In the genomic region with DNA sequence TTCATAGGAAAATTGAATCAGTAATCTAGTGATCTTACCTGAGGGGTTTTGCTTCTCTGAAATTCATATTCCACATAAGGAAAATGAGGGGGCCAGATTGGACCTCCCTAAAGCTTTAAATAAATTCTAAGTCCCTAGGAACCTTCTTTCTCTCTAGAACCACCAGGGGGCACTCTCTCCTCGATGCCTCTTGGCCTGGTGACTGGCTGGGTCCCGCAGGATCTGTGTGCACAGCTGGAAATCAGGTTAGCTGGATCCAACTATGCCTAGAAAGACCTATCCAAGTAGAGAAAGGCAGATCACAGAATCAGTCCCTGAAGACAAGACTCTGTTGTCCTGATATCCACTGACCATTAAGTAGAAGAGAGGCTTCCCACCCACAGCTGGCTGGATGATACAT, we compare ENCODE assay signal across 9 mouse cellular contexts. TPM values are rescaled to one million over a fixed set of nuclear protein-coding genes. Genes with fewer than 3 reads are reported as not detected.
A peak's percentile ranks its signal among the peaks of the same experiment; 100 is the strongest.
DNase-seq lines count a peak whose midpoint lies in the region; ATAC-seq and TF ChIP-seq lines count a peak whose summit lies in the region.
"Had no signal": no experiment of that assay in that cellular context is flagged by ENCODE, and none has a peak within 500 bp of the region (broad histone marks: within the 10 kb centered on the region; RNA-seq: fewer than 3 reads in every experiment).

No protein-coding gene starts in this region.

- in situ Hi-C loops in CH12.LX (cut with MboI; ENCODE audit: low pct_ligation_motif_present, low pct_unique_long_range_greater_than_20kb, low sequenced_read_pairs): loop anchor here (10.0 to 25.0 kb wide), 3 partner anchors 185 to 502 kb away; partner anchors contain the start of gene Slc36a1

- no peak overlapping the region for H3K9ac ChIP-seq in CH12.LX (ENCODE audit: insufficient read depth, low read depth)
- no peak overlapping the region for H3K9ac ChIP-seq in lung, postnatal 0 days (replicated peaks; ENCODE audit: low read depth)
- H3K9ac ChIP-seq: midbrain, embryonic 12.5 days had no signal

- TF ChIP-seq CTCF in CH12.LX (conservative IDR thresholded peaks at IDR 0.05 in 1 of 2, IDR thresholded peaks at IDR 0.05 in 1 of 2; ENCODE audit: low read depth in 2 of 2, low read length in 2 of 2): peak; percentile 65 to 86; a peak in 3 of 4 replicates
- peak; percentile 91 for TF ChIP-seq CTCF in lung, postnatal 0 days (IDR thresholded peaks at IDR 0.05)
- TF ChIP-seq CTCF in testis, adult 2 months (IDR thresholded peaks at IDR 0.05; ENCODE audit: control insufficient read depth, insufficient read depth, insufficient replicate concordance, low read depth, low read length): peak; percentile 66; the same call in 1 of the 2 replicates

- H3K9me3 ChIP-seq in CH12.LX (replicated peaks; ENCODE audit: low read length): peaks cover 7% of the 10 kb centered on the region
- no peaks in the 10 kb centered on the region for H3K9me3 ChIP-seq in lung, postnatal 0 days (ENCODE audit: low read length)
- H3K9me3 ChIP-seq: midbrain, embryonic 12.5 days had no signal

- dilution Hi-C loops in CH12.LX (cut with MboI; ENCODE audit: extremely low pct_ligation_motif_present, extremely low pct_unique_long_range_greater_than_20kb, low sequenced_read_pairs): no loop called here

- H3K27ac ChIP-seq in CH12.LX (ENCODE audit: insufficient read depth, low read depth): no peak overlapping the region
- H3K27ac ChIP-seq in lung, postnatal 0 days (ENCODE audit: low read length): no peak overlapping the region
- H3K27ac ChIP-seq in testis, adult 2 months (ENCODE audit: control insufficient read depth, insufficient read depth, low read depth, low read length): no peak overlapping the region
- H3K27ac ChIP-seq: midbrain, embryonic 12.5 days had no signal

- no peak overlapping the region for H3K4me3 ChIP-seq in CH12.LX (replicated peaks in 1 of 3; ENCODE audit: low read depth in 2 of 3, low read length in 2 of 3, poor library complexity in 1 of 3)
- no peak overlapping the region for H3K4me3 ChIP-seq in lung, postnatal 0 days (ENCODE audit: low read depth, low read length)
- no peak overlapping the region for H3K4me3 ChIP-seq in testis, adult 2 months (ENCODE audit: control insufficient read depth, low read depth, low read length)
- H3K4me3 ChIP-seq: midbrain, embryonic 12.5 days had no signal

- H3K79me2 ChIP-seq in CH12.LX (replicated peaks; ENCODE audit: control insufficient read depth, extremely low read depth, insufficient read depth, poor library complexity, severe bottlenecking): no peaks in the 10 kb centered on the region

- peaks cover 19% of the 10 kb centered on the region for H3K27me3 ChIP-seq in CH12.LX (replicated peaks)
- no peaks in the 10 kb centered on the region for H3K27me3 ChIP-seq in lung, postnatal 0 days (replicated peaks; ENCODE audit: insufficient read depth, low read length)
- no peaks in the 10 kb centered on the region for H3K27me3 ChIP-seq in testis, adult 2 months (ENCODE audit: control insufficient read depth, insufficient read depth, low read length)
- H3K27me3 ChIP-seq: midbrain, embryonic 12.5 days had no signal

- TF ChIP-seq RAD21 in CH12.LX (IDR thresholded peaks at IDR 0.05; ENCODE audit: low read depth, low read length): peak; percentile 74

- no peak overlapping the region for H3K4me2 ChIP-seq in CH12.LX (ENCODE audit: insufficient read depth, low read depth, poor library complexity, severe bottlenecking)
- no peak overlapping the region for H3K4me2 ChIP-seq in lung, postnatal 0 days (replicated peaks; ENCODE audit: low read depth, low read length)
- H3K4me2 ChIP-seq: midbrain, embryonic 12.5 days had no signal

- intact Hi-C loops in heart, postnatal 25 days (cut with DNase I): loop anchor here (1.0 to 5.0 kb wide), 2 partner anchors 57 to 127 kb away; no protein-coding TSS in a partner anchor

- ATAC-seq in lung, postnatal 0 days: peak; percentile 43

- no peak for TF ChIP-seq POLR2A in CH12.LX (IDR thresholded peaks at IDR 0.05; ENCODE audit: low read depth, low read length)
- no peak for TF ChIP-seq POLR2A in testis, adult 2 months (IDR thresholded peaks at IDR 0.05; ENCODE audit: control insufficient read depth, low read depth, low read length)

- peak; percentile 96 for DNase-seq in heart, adult 11 months
- no peak for DNase-seq in heart, postnatal 25 days (ENCODE audit: low spot score)
- peak; percentile 69 for DNase-seq in CH12.LX (ENCODE audit: extremely low read depth)
- DNase-seq in c-Kit-positive CD71-negative TER-119-negative erythroid progenitor cells, embryonic 14.5 days (ENCODE audit: low read depth): peak; percentile 60
- DNase-seq in gastrocnemius, adult 8-10 months (ENCODE audit: low spot score in 2 of 2): peak; percentile 50 to 58
- peak; percentile 77 to 82 for DNase-seq in kidney, postnatal 36 days
- DNase-seq in lung, postnatal 0 days (ENCODE audit: low spot score): peak; percentile 92

- WGBS in lung, postnatal 0 days: 0% methylated on average over 2 of the region's 2 CpGs

- TF ChIP-seq EP300 in CH12.LX (IDR thresholded peaks at IDR 0.05; ENCODE audit: low read length): no peak
- no peak for TF ChIP-seq EP300 in lung, postnatal 0 days (IDR thresholded peaks at IDR 0.05)

- peaks cover 0 to 6% of the 10 kb centered on the region in 2 experiments; a peak in 2 of 4 replicates for H3K4me1 ChIP-seq in CH12.LX (ENCODE audit: control insufficient read depth in 1 of 2, insufficient read depth in 2 of 2)
- no peaks in the 10 kb centered on the region for H3K4me1 ChIP-seq in lung, postnatal 0 days (ENCODE audit: insufficient read depth, low read depth, low read length)
- H3K4me1 ChIP-seq in testis, adult 2 months (ENCODE audit: control insufficient read depth, insufficient read depth, low read length): peaks cover 11% of the 10 kb centered on the region
- H3K4me1 ChIP-seq: midbrain, embryonic 12.5 days had no signal

- no peaks in the 10 kb centered on the region for H3K36me3 ChIP-seq in CH12.LX (replicated peaks in 1 of 2; ENCODE audit: control insufficient read depth in 1 of 2, insufficient read depth in 1 of 2, low read length in 1 of 2)
- peaks cover 6% of the 10 kb centered on the region; the same call in 1 of the 2 replicates for H3K36me3 ChIP-seq in lung, postnatal 0 days (ENCODE audit: insufficient read depth, low read length)
- H3K36me3 ChIP-seq in testis, adult 2 months (ENCODE audit: control insufficient read depth, insufficient read depth, low read length): no peaks in the 10 kb centered on the region
- H3K36me3 ChIP-seq: midbrain, embryonic 12.5 days had no signal

TF ChIP-seq in CH12.LX, 34 proteins besides CTCF, POLR2A, EP300 and RAD21 (continues in another document):
- TF ChIP-seq USF2 (conservative IDR thresholded peaks at IDR 0.05; ENCODE audit: low read depth, low read length): no peak
- TF ChIP-seq ZKSCAN1 (IDR thresholded peaks at IDR 0.05; ENCODE audit: borderline replicate concordance, low read depth, low read length): no peak
- TF ChIP-seq JUN (IDR thresholded peaks at IDR 0.05; ENCODE audit: insufficient read depth, low read depth, low read length): no peak
- no peak for TF ChIP-seq CHD1 (IDR thresholded peaks at IDR 0.05; ENCODE audit: low read depth, low read length)
- TF ChIP-seq RCOR1 (conservative IDR thresholded peaks at IDR 0.05; ENCODE audit: low read depth, low read length): no peak
- no peak for TF ChIP-seq BHLHE40 (IDR thresholded peaks at IDR 0.05; ENCODE audit: low read depth, low read length)
- TF ChIP-seq PAX5 (IDR thresholded peaks at IDR 0.05; ENCODE audit: low read length): no peak
- no peak for TF ChIP-seq TBP (conservative IDR thresholded peaks at IDR 0.05; ENCODE audit: low read depth, low read length)
- TF ChIP-seq HCFC1 (IDR thresholded peaks at IDR 0.05; ENCODE audit: low read depth, low read length): no peak
- peak; percentile 90 for TF ChIP-seq SMC3 (IDR thresholded peaks at IDR 0.05; ENCODE audit: low read depth, low read length)
- TF ChIP-seq USF1 (IDR thresholded peaks at IDR 0.05; ENCODE audit: low read depth, low read length): no peak
- no peak for TF ChIP-seq E2F4 (IDR thresholded peaks at IDR 0.05; ENCODE audit: insufficient replicate concordance, low read depth, low read length)
- TF ChIP-seq CHD2 (IDR thresholded peaks at IDR 0.05; ENCODE audit: low read length): no peak
- no peak for TF ChIP-seq MAX (IDR thresholded peaks at IDR 0.05; ENCODE audit: low read length)
- TF ChIP-seq SIN3A (IDR thresholded peaks at IDR 0.05; ENCODE audit: low read length): no peak
- TF ChIP-seq ZNF384 (IDR thresholded peaks at IDR 0.05; ENCODE audit: low read depth, low read length): no peak
- TF ChIP-seq ELF1 (IDR thresholded peaks at IDR 0.05; ENCODE audit: low read depth, low read length): no peak
- TF ChIP-seq MEF2A (IDR thresholded peaks at IDR 0.05; ENCODE audit: borderline replicate concordance, low read depth, low read length): peak; percentile 14; the same call in 1 of the 2 replicates
- TF ChIP-seq MYC (IDR thresholded peaks at IDR 0.05; ENCODE audit: low read depth, low read length): no peak
- peak; percentile 25; the same call in 1 of the 2 replicates for TF ChIP-seq ZC3H11A (IDR thresholded peaks at IDR 0.05; ENCODE audit: low read depth, low read length)
- no peak for TF ChIP-seq MXI1 (IDR thresholded peaks at IDR 0.05; ENCODE audit: low read depth, low read length)
- no peak for TF ChIP-seq NRF1 (IDR thresholded peaks at IDR 0.05; ENCODE audit: low read depth, low read length)
- peak; percentile 24; the same call in 1 of the 2 replicates for TF ChIP-seq NELFE (IDR thresholded peaks at IDR 0.05; ENCODE audit: low read depth, low read length)
- no peak for TF ChIP-seq JUND (conservative IDR thresholded peaks at IDR 0.05; ENCODE audit: low read depth, low read length)
- no peak for TF ChIP-seq UBTF (IDR thresholded peaks at IDR 0.05; ENCODE audit: low read depth, low read length)

RNA-seq across cellular contexts. Expression of gene Sparc, which starts 33.2 kb away (rescaled TPM):
- total RNA-seq in heart, postnatal 25 days (2021): 100 to 1,000 TPM; 785 to 951 TPM
- total RNA-seq in CH12.LX (2012; rRNA removed) (0.13 and 0.34 TPM in 2 replicates), CH12.LX (2014; rRNA removed) (not detected in 2 replicates)
- polyA plus RNA-seq in CH12.LX (2012; ENCODE audit: insufficient read length, low read depth): 0.40 and 0.57 TPM in 2 replicates
- 100 to 1,000 TPM in 3 of 4 experiments, 10 to 100 TPM in 1; 94.4 to 242 (median 133) TPM for total RNA-seq in gastrocnemius, adult 8-10 months (2022)
- polyA plus RNA-seq in lung, postnatal 0 days (2015; fragmentation: Nextera tagmentation; extraction: Ambion mirVana): 3,302 and 3,486 TPM in 2 replicates
- 374 and 406 TPM in 2 replicates for polyA plus RNA-seq in testis, adult 2 months (2012; rRNA removed)

RNA-seq across cellular contexts. Expression of gene Fat2, which starts 53.4 kb away (rescaled TPM):
- total RNA-seq in heart, postnatal 25 days (2021): under 1 TPM in 1 of 2 experiments, not detected in 1; 0.08 TPM
- total RNA-seq in CH12.LX (2012; rRNA removed) (under 0.01 and 0.04 TPM in 2 replicates), CH12.LX (2014; rRNA removed) (not detected in 2 replicates)
- not detected in 2 replicates for polyA plus RNA-seq in CH12.LX (2012; ENCODE audit: insufficient read length, low read depth)
- under 1 TPM in 3 of 4 experiments, not detected in 1; 0.02 to 0.05 (median 0.02) TPM for total RNA-seq in gastrocnemius, adult 8-10 months (2022)
- polyA plus RNA-seq in lung, postnatal 0 days (2015; fragmentation: Nextera tagmentation; extraction: Ambion mirVana): 0.23 TPM in 2 replicates
- 0.01 and 0.07 TPM in 2 replicates for polyA plus RNA-seq in testis, adult 2 months (2012; rRNA removed)

Comparison
In these comparisons a context has a peak if more than half of its experiments do, and no peak if none do; other contexts are left out.
1. RNA of gene Sparc, which starts 33.2 kb away (total RNA-seq): 785 to 951 TPM in heart, postnatal 25 days and 94.4 to 242 TPM in gastrocnemius, adult 8-10 months; 0.13 to 0.34 TPM in CH12.LX; every median in the first group is over 10 times any median in the second.
2. Peak in every context shown above with its lines, with median percentiles within 50 percentile points of each other: CTCF ChIP-seq.